Mouse (Mus musculus) limb, embryonic 14.5 days (tissue): ENCODE results near the gene Fam129a. TPM values are rescaled to one million over a fixed set of nuclear protein-coding genes. Genes with fewer than 3 reads are reported as not detected.

Experiments
- ATAC-seq: fragments of 200-750 bp; cut with Nextera tagmentation; 2 replicates; pipeline ENCODE4 v1.8.0; 2017; ENCODE audit warnings: low read depth, moderate number of reproducible peaks, moderate TSS enrichment; ENCODE audit not compliant: low FRiP score
- DNase-seq: peaks from one replicate; pipeline ENCODE4 v3.0.0-alpha.2; 2015; ENCODE audit warnings: low spot score
- H3K27ac ChIP-seq: fragments of 300-500 bp; sonication (generic); replicated peaks from 2 replicates; pipeline ENCODE4 v1.5.1; 2014; ENCODE audit warnings: low read depth, mild to moderate bottlenecking, low read length, moderate library complexity, mixed read lengths
- H3K27me3 ChIP-seq: fragments of 300-500 bp; sonication (generic); 2 replicates; pipeline ENCODE4 v1.6.1; 2014; ENCODE audit warnings: low read length, mixed read lengths; ENCODE audit not compliant: control insufficient read depth, insufficient read depth
- H3K36me3 ChIP-seq: fragments of 300-500 bp; sonication (generic); 2 replicates; pipeline ENCODE4 v1.6.1; 2014; ENCODE audit warnings: mild to moderate bottlenecking, low read length, moderate library complexity, mixed read lengths; ENCODE audit not compliant: control insufficient read depth, insufficient read depth
- H3K4me1 ChIP-seq: fragments of 300-500 bp; sonication (generic); 2 replicates; pipeline ENCODE4 v1.6.1; 2014; ENCODE audit warnings: antibody characterized with exemption, low read length, mixed read lengths; ENCODE audit not compliant: control insufficient read depth, insufficient read depth
- H3K4me2 ChIP-seq: fragments of 300-500 bp; sonication (generic); replicated peaks from 2 replicates; pipeline ENCODE4 v1.6.1; 2014; ENCODE audit warnings: low read depth, mild to moderate bottlenecking, low read length, moderate library complexity; ENCODE audit not compliant: severe bottlenecking
- H3K4me3 ChIP-seq: fragments of 300-500 bp; sonication (generic); replicated peaks from 2 replicates; pipeline ENCODE4 v1.5.1; 2014; ENCODE audit warnings: low read length
- H3K9ac ChIP-seq: fragments of 300-500 bp; sonication (generic); 2 replicates; pipeline ENCODE4 v1.6.1; 2014; ENCODE audit warnings: mild to moderate bottlenecking, low read depth, low read length, moderate library complexity; ENCODE audit not compliant: severe bottlenecking
- H3K9me3 ChIP-seq: fragments of 300-500 bp; sonication (generic); 2 replicates; pipeline ENCODE4 v1.6.1; 2016; ENCODE audit warnings: low read length; ENCODE audit not compliant: control insufficient read depth
- POLR2A ChIP-seq: fragments of 200-500 bp; IDR thresholded peaks from 2 replicates; pipeline ENCODE4 v1.8.0; 2012; ENCODE audit warnings: inconsistent platforms, mild to moderate bottlenecking, moderate library complexity, borderline replicate concordance; ENCODE audit not compliant: insufficient read depth, insufficient read length; ENCODE audit errors: extremely low read depth
- WGBS: fragments of 180-500 bp; shearing (Covaris S2); extraction: QIAGEN DNeasy Blood & Tissue Kit; methylation state at CpG from one replicate; pipeline ENCODE4 v1.1.7; 2014; 5-methylcytosine and 5-hydroxymethylcytosine counted together
- polyA plus RNA-seq, 2 experiments: library from polyadenylated mRNA; depleted of rRNA in 1 of 2; stranded (reverse) in 1 of 2; unstranded in 1 of 2; fragments of >200 nt; fragmentation: Nextera tagmentation in 1 of 2; extraction: Ambion mirVana in 1 of 2; gene quantifications; 2 replicates each; pipeline versions ENCODE4 v1.2.1 to v1.2.3; 2012 to 2014

Fam129a gene
- polyA plus RNA-seq, 2 experiments: 11.1 to 14.7 TPM

DNA sequence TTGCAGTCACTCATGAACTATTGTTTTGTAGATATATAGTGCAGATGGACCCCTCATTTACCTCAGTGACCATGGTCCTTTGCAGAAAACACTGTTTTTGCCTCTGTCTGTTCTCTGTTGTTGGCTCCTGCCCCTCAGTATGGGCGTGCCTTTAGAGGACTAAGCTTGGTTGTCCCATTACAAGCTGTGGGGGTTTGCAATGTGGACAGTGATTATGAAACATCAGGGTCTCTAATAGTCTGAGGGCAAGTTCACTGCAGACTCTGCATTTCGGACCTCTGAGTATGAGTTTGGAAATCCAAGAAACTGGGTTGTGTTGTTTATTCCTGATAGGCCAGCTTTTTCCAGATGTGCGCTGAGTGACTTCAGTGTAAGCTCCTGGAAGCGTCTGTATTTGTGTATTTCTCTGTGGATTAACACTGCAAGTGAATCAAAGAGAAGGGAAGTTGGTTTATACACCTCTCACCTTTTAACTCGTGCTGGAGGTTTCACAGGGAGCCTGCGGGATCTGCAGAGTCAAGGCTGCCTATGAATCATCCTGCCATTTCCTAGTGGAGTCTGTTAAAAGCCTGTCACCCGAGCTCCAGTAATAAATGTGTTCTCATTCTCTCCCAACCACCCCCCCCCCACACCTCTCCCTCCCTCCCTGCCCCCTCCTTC, 58.7 kb downstream of the Fam129a start:
- no peak for TF ChIP-seq POLR2A

DNA sequence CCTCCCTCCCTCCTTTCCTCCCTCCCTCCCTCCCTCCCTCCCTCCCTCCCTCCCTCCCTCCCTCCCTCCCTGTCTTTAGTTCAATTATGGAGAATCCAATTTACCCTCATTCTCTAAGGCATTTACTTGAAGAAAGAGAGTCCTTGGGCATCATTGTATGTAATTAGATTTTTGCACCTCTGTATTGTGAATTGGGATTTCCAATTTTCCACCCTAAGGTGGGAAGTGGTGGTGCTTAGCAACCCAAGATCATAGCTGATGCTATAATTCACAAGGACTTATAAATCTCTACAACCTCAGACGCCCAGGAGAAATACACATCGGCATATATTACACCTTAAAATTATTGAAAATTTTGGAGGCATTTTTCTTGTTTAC, 59.3 kb downstream of the Fam129a start:
- no peak overlapping the region for H3K27ac ChIP-seq

More for the DNA sequence above, 58.7 kb downstream of the Fam129a start:
- no peak overlapping the region for H3K9ac ChIP-seq
- H3K4me1 ChIP-seq: no peaks in the 10 kb centered on the region
- peak; percentile 32 for DNase-seq
- 27% methylated on average over 7 of the region's 7 CpGs for WGBS
- H3K4me3 ChIP-seq: no peak overlapping the region
- H3K36me3 ChIP-seq: no peaks in the 10 kb centered on the region
- no peak overlapping the region for H3K27ac ChIP-seq
- peak; percentile 30; the same call in 1 of the 2 replicates for ATAC-seq
- no peaks in the 10 kb centered on the region for H3K27me3 ChIP-seq
- H3K4me2 ChIP-seq: no peak overlapping the region
- no peaks in the 10 kb centered on the region for H3K9me3 ChIP-seq

DNA sequence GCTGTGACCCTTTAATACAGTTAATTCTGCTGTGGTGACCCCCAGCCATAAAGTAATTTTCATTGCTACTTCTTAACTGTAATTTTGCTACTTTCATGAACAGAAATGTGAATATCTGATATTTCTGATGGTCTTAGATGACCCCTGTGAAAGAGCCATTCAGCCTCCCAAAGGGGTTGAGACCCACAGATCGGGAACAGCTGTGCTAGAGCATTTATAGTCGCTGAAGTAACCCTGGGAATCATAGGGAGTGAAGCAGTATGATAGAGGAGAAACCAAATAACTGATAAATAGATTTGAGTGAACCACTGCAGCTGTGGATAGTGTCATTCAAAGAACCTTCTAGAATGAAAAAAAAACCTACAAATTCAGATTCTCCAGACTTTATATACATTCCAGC, 60.1 kb downstream of the Fam129a start:
- WGBS: 39% methylated on average over 2 of the region's 2 CpGs
- Histone ChIP-seq H3K4me3 (no peak overlapping the region), H3K27me3 (no peaks in the 10 kb centered on the region), H3K9me3 (no peaks in the 10 kb centered on the region), H3K4me1 (no peaks in the 10 kb centered on the region), H3K27ac (no peak overlapping the region), H3K9ac (no peak overlapping the region), H3K4me2 (no peak overlapping the region), H3K36me3 (no peaks in the 10 kb centered on the region)
- no peak for DNase-seq
- TF ChIP-seq POLR2A: no peak
- no peak for ATAC-seq

More for the DNA sequence above, 59.3 kb downstream of the Fam129a start:
- DNase-seq (no peak), ATAC-seq (no peak)
- Histone ChIP-seq H3K4me2 (no peak overlapping the region), H3K4me3 (no peak overlapping the region), H3K9me3 (no peaks in the 10 kb centered on the region), H3K4me1 (no peaks in the 10 kb centered on the region), H3K27me3 (no peaks in the 10 kb centered on the region), H3K36me3 (no peaks in the 10 kb centered on the region), H3K9ac (no peak overlapping the region)
- 73% methylated on average over 2 of the region's 2 CpGs for WGBS
- TF ChIP-seq POLR2A: no peak

DNA sequence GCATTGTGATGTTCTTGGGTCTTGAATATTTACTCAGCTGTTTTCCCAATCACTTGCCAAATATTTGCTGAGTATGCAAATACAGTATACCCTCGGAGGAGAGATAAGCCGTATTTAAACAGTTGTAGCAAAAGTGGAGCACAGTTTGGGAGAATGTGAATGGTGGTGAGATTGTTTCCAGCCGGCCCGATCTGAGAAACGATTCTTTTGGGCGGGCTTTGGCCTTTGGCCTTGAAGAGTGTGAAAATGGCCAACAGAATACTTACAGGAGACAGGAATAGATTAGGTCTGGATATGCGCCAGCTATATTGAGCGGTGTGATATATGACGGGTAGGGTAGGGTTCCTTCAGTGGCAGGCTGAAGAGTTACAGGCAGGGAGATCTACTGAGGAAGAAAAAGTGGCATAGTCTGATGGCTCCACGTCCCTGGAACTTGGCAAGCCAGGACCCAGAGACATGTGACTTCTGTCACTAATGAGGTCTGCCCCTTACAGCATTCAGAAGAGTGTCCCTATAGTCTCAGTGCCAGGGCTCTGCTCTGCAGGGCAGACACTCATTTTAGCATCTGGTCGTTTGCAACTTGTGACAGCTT, 60.8 kb downstream of the Fam129a start:
- H3K27ac ChIP-seq: no peak overlapping the region
- H3K4me1 ChIP-seq: no peaks in the 10 kb centered on the region
- ATAC-seq: no peak
- H3K9ac ChIP-seq: no peak overlapping the region
- H3K27me3 ChIP-seq: no peaks in the 10 kb centered on the region
- 67% methylated on average over 11 of the region's 11 CpGs for WGBS
- TF ChIP-seq POLR2A: no peak
- H3K9me3 ChIP-seq: no peaks in the 10 kb centered on the region
- no peaks in the 10 kb centered on the region for H3K36me3 ChIP-seq
- H3K4me3 ChIP-seq: no peak overlapping the region
- H3K4me2 ChIP-seq: no peak overlapping the region
- no peak for DNase-seq

DNA sequence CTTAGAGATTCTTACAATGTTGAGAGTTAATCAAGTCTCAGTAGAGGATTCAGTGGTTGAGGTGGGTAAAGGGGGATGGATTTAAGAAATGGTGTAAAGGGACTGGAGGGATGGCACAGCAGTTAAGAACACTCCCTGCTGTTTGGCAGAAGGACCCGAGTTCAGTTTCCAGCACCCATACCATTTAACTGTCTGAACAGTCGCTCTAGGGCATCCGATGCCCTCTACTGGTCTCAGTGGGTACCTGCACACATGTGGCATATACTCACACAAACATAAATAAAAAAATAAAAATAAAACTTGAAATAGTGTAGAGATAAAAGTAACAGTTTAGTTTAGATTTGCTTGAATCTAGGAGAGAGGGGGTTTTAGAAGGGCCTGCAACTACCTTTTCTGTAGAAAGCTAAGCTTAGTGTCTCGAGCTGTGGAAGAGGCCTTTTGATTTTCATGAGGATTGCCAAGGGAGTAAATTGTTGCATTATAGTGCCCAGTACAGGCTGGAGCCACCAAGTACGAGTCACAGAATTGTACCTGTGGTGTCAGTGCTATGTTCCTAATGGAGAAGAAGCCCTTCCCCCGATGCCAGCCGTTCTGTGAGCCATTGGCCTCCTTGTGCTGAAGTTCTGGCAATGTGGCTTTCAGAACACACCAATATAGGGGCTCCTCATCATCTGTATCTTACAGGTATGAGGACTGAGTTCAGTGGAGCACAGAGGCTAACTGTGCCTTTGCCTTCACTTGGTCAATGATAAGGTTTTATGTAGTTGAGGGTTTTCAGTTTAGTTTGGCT, 61.8 kb downstream of the Fam129a start:
- Histone ChIP-seq H3K27ac (no peak overlapping the region), H3K27me3 (no peaks in the 10 kb centered on the region), H3K4me1 (no peaks in the 10 kb centered on the region), H3K4me3 (no peak overlapping the region), H3K4me2 (no peak overlapping the region), H3K9me3 (no peaks in the 10 kb centered on the region), H3K9ac (no peak overlapping the region), H3K36me3 (no peaks in the 10 kb centered on the region)
- no peak for TF ChIP-seq POLR2A
- DNase-seq (no peak), ATAC-seq (no peak)
- 92% methylated on average over 7 of the region's 7 CpGs for WGBS
